Mouse (Mus musculus) cerebellum, postnatal 10 days (tissue): ENCODE results near the gene Svs1.
A peak's percentile ranks its signal among the peaks of the same experiment; 100 is the strongest.
"Not testable (repeated sequence)": the region's sequence is repeated elsewhere in the genome, so short reads cannot be mapped to it uniquely, and the experiment has no call there.

Experiments used
- DNase-seq, 2 experiments: peaks; one replicate each; pipeline ENCODE4 v3.0.0; 2021; ENCODE audit warnings: mixed read lengths in 2 of 2

Svs1 gene

GRCm38 (mm10) chr6:48986444-48986990, at the start of gene Svs1:
Gene Svs1 (plus strand): TSS chr6:48986861.
- DNase-seq = no peak

GRCm38 (mm10) chr6:48949596-48949995, 37.1 kb upstream of the Svs1 start:
- no peak for DNase-seq

- DNase-seq = no peak
Observed at GRCm38 (mm10) chr6:48950676-48951075, 36.0 kb upstream of the Svs1 start.

- no peak for DNase-seq
Observed at GRCm38 (mm10) chr6:48951630-48952029, 35.0 kb upstream of the Svs1 start.

GRCm38 (mm10) chr6:48953220-48953619, 33.4 kb upstream of the Svs1 start:
- DNase-seq = no peak

- no peak for DNase-seq
Observed at GRCm38 (mm10) chr6:48954211-48954610, 32.5 kb upstream of the Svs1 start.

GRCm38 (mm10) chr6:48954946-48955345, 31.7 kb upstream of the Svs1 start:
- DNase-seq = peak; percentile 57 to 62

- no peak for DNase-seq
Observed at GRCm38 (mm10) chr6:48956785-48957184, 29.9 kb upstream of the Svs1 start.

- peak; percentile 75 to 77 for DNase-seq
Observed at GRCm38 (mm10) chr6:48958053-48958452, 28.6 kb upstream of the Svs1 start.

GRCm38 (mm10) chr6:48959151-48959550, 27.5 kb upstream of the Svs1 start:
- peak; percentile 36 to 41 for DNase-seq

- not testable (repeated sequence) for DNase-seq
Observed at GRCm38 (mm10) chr6:48966696-48967095, 20.0 kb upstream of the Svs1 start.

GRCm38 (mm10) chr6:48967868-48968267, 18.8 kb upstream of the Svs1 start:
- no peak for DNase-seq

GRCm38 (mm10) chr6:48974663-48975062, 12.0 kb upstream of the Svs1 start, which contains the start of gene Doxl2:
Gene Doxl2 (plus strand): TSS chr6:48974963.
- no peak for DNase-seq

- no peak for DNase-seq
Observed at GRCm38 (mm10) chr6:48979616-48980015, 7.0 kb upstream of the Svs1 start.

GRCm38 (mm10) chr6:48982305-48982704, 4.4 kb upstream of the Svs1 start:
- DNase-seq = no peak

- DNase-seq = no peak
Observed at GRCm38 (mm10) chr6:48989971-48990370, 3.3 kb downstream of the Svs1 start.

- DNase-seq = no peak
Observed at GRCm38 (mm10) chr6:48991991-48992390, 5.3 kb downstream of the Svs1 start.

- DNase-seq = peak in 1 of 2 experiments; percentile 14
Observed at GRCm38 (mm10) chr6:48998186-48998585, 11.5 kb downstream of the Svs1 start.

GRCm38 (mm10) chr6:48998796-48999195, 12.1 kb downstream of the Svs1 start:
- DNase-seq = no peak

GRCm38 (mm10) chr6:49003381-49003780, 16.7 kb downstream of the Svs1 start:
- DNase-seq = peak in 1 of 2 experiments; percentile 14

- peak; percentile 80 for DNase-seq
Observed at GRCm38 (mm10) chr6:49007981-49008380, 21.3 kb downstream of the Svs1 start.

GRCm38 (mm10) chr6:49008420-49009160, 21.9 kb downstream of the Svs1 start:
- DNase-seq = peak in 1 of 2 experiments; percentile 5

GRCm38 (mm10) chr6:49009161-49009555, 22.5 kb downstream of the Svs1 start:
- DNase-seq = no peak

- DNase-seq = peak in 1 of 2 experiments; percentile 19
Observed at GRCm38 (mm10) chr6:49009665-49010064, 23.0 kb downstream of the Svs1 start.
